Mouse (Mus musculus): ENCODE results near the gene Tle3. TPM values are rescaled to one million over a fixed set of nuclear protein-coding genes. Genes with fewer than 3 reads are reported as not detected.

The Tle3 gene
- total RNA-seq, 2 experiments from 2014 or later = 40.9 to 91.4 TPM

DNA sequence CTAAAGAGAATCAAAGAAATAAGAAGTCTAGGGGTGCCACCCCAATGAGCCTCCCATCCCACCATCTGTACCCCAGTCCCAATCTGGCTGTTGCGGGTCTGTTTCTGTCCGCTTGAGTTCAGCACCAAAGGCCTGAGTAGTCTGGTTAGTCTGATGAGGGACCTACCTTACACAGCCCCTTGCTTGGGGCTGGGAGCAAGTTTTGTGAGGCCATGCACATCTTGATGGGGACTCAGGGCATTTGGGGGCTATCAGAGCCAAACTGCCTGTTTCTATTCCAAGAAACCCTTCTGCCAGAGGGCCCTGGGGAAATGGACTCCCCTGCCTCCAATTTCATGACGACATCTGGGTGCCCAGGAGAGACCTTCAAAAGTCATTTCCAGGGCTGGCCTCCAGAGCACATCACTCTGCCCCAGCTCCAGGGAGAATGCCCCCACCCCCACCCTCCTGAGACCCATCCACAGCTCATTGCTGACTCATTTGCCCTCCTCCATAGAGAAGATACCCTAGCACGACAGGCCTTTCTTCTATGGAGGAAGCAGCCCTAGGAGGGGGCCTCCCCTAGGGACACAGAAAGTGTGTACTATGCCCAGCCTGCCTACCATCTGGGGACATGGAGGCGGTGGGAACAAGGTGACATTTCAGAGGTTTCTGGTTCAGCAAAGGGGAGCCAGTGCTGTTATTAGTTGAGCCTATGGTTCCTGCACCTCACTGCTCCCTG lies 84.4 kb downstream of the Tle3 start:
- no peak for ATAC-seq (replicated peaks; ENCODE audit: poor library complexity, severe bottlenecking)

GRCm38 (mm10) chr9:61457162-61457523 lies 85.0 kb downstream of the Tle3 start:
- ATAC-seq (replicated peaks; ENCODE audit: poor library complexity, severe bottlenecking) = no peak

GRCm38 (mm10) chr9:61461859-61462258 lies 89.7 kb downstream of the Tle3 start:
- no peak for ATAC-seq (replicated peaks; ENCODE audit: poor library complexity, severe bottlenecking)

DNA sequence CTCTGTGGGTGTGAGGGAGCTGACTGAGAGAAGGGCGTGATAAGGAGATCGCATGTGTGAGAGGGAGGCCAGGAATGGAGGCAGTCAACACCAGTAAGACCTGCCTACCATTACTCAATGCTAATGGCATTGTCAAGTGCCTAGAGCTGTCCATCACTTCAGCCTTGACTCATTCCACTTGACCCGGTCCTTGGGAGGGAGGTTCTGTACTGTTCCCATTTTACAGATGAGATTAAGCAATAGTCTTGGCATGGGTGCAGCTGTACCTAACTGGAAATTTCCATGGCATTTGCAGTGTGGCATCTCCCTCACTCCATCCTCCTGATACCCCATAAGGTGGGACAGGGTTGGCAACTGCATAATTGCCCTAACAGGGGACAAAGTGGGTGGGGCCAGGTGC lies 95.3 kb downstream of the Tle3 start:
- ATAC-seq (replicated peaks; ENCODE audit: poor library complexity, severe bottlenecking) = no peak

Data from granulocyte monocyte progenitor cell, adult 5-6 weeks (primary cell).